Mouse (Mus musculus): ENCODE measurements around the gene Filip1. TPM values are rescaled to one million over a fixed set of nuclear protein-coding genes. Genes with fewer than 3 reads are reported as not detected.

Gene Filip1
- total and polyA plus RNA-seq, 3 experiments = not detected

DNA sequence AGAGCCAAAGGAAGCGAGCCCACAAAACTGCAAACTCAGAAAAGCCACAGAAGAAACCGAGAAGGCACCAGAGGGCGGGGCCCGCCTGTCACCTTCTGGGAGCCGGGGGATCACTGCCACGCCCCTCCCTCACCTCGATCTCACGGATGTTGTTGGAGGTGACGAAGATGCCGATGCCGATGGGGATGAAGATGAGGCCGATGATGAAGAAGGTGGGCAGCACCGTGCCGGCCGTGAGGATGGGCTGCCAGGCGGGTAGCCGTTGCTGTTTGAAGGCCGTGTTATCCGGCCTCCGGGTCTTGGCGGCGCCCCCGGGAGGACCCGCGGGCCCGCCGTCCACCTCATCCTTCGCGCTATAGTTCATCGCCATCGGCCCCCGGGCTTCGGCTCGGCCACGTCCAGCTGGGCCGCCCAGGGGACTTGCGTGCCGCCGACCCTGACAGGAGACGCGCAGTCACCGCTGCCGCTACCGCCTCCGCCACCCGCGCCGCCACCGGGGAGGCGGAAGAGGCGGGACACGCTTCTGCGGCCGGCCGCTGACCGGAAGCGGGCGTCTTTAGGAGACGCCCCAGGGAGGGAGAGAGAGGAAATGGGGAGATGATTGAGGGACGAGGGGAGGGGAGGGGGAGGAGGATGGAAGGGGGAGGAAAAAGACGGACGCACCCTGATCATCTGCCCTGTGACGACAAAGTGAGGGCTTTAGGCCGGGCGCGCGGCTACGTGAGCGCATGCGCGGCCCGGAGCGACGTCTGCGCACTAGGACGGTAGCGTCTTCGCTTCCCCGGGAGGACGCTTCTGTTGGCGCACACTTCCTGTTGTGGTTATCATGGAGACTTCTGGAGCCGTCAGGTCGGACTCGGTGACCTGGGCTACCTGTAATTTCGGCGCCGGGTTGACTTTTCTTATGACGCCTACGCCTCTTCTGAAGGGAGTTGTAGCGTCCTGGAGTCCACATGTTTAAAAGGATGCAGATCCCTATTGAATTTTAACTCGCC lies 219.5 kb downstream of the Filip1 start, which contains the start of gene Tmem30a:
Gene Tmem30a, minus strand, starts transcription at position 667 of the 995 bp plus-strand sequence.
- peaks cover 0 to 30% of the 10 kb centered on the region in 2 experiments; a peak in 2 of 4 replicates for H3K36me3 ChIP-seq (ENCODE audit: control insufficient read depth in 1 of 2, insufficient read depth in 2 of 2, low read length in 2 of 2)
- H3K4me1 ChIP-seq (ENCODE audit: control insufficient read depth in 1 of 2, insufficient read depth in 2 of 2, low read length in 2 of 2) = peaks cover 11 to 12% of the 10 kb centered on the region in 2 experiments
- peak within 1 kb of the TSS; percentile 91 to 97 for H3K4me3 ChIP-seq (ENCODE audit: control insufficient read depth in 1 of 2, insufficient read depth in 1 of 2, low read depth in 2 of 2, low read length in 2 of 2)
- DNase-seq (ENCODE audit: low read depth, low spot score) = peak; percentile 98
- TF ChIP-seq POLR2A (IDR thresholded peaks at IDR 0.05; ENCODE audit: control insufficient read depth in 1 of 2, insufficient read depth in 1 of 2, low read depth in 1 of 2, low read length in 2 of 2, poor library complexity in 1 of 2) (peak; percentile 45 to 92), ZC3H11A (IDR thresholded peaks at IDR 0.05; ENCODE audit: low read depth, low read length) (no peak), SIN3A (IDR thresholded peaks at IDR 0.05; ENCODE audit: low read length) (peak; percentile 82), ZNF384 (IDR thresholded peaks at IDR 0.05; ENCODE audit: low read depth, low read length) (no peak), USF2 (IDR thresholded peaks at IDR 0.05; ENCODE audit: borderline replicate concordance in 1 of 2, insufficient read depth in 1 of 2, low read depth in 1 of 2, low read length in 2 of 2) (no peak), NELFE (IDR thresholded peaks at IDR 0.05; ENCODE audit: low read depth, low read length) (peak; percentile 95), ETS1 (IDR thresholded peaks at IDR 0.05; ENCODE audit: low read depth, low read length) (peak; percentile 31; the same call in 1 of the 2 replicates), E2F4 (IDR thresholded peaks at IDR 0.05; ENCODE audit: borderline replicate concordance, low read depth, low read length) (no peak; the same call in 1 of the 2 replicates), MXI1 (IDR thresholded peaks at IDR 0.05; ENCODE audit: low read depth, low read length) (0 out of 2 replicates have a peak, but pooled peaks have one; percentile 14), MYB (IDR thresholded peaks at IDR 0.05; ENCODE audit: low read depth, low read length) (peak; percentile 45; the same call in 1 of the 2 replicates), MAFK (IDR thresholded peaks at IDR 0.05; ENCODE audit: borderline replicate concordance, low read depth, low read length) (0 out of 2 replicates have a peak, but pooled peaks have one; percentile 27), BHLHE40 (IDR thresholded peaks at IDR 0.05; ENCODE audit: borderline replicate concordance, low read depth, low read length) (no peak), MYC (IDR thresholded peaks at IDR 0.05; ENCODE audit: low read depth, low read length) (no peak), ELF1 (IDR thresholded peaks at IDR 0.05; ENCODE audit: low read depth, low read length) (peak; percentile 75), CHD1 (IDR thresholded peaks at IDR 0.05; ENCODE audit: low read depth, low read length) (no peak; the same call in 1 of the 2 replicates), UBTF (IDR thresholded peaks at IDR 0.05; ENCODE audit: borderline replicate concordance, insufficient read depth, low read depth, low read length) (0 out of 2 replicates have a peak, but pooled peaks have one; percentile 26), SMC3 (IDR thresholded peaks at IDR 0.05; ENCODE audit: low read depth, low read length) (no peak), CHD2 (IDR thresholded peaks at IDR 0.05; ENCODE audit: low read length) (no peak), MEF2A (IDR thresholded peaks at IDR 0.05; ENCODE audit: extremely low read depth, insufficient replicate concordance, low read depth, low read length, poor library complexity, severe bottlenecking) (no peak), RCOR1 (IDR thresholded peaks at IDR 0.05; ENCODE audit: low read depth, low read length) (no peak), USF1 (IDR thresholded peaks at IDR 0.05; ENCODE audit: low read depth, low read length) (peak; percentile 71), JUND (IDR thresholded peaks at IDR 0.05; ENCODE audit: low read depth, low read length) (no peak), KAT2A (conservative IDR thresholded peaks at IDR 0.05; ENCODE audit: low read depth, low read length) (peak; percentile 57; the same call in 1 of the 2 replicates), ZMIZ1 (IDR thresholded peaks at IDR 0.05; ENCODE audit: low read depth, low read length) (peak; percentile 91; the same call in 1 of the 2 replicates), TCF12 (IDR thresholded peaks at IDR 0.05; ENCODE audit: low read depth, low read length) (peak; percentile 68), NRF1 (IDR thresholded peaks at IDR 0.05; ENCODE audit: insufficient read depth, low read depth, low read length, poor library complexity, severe bottlenecking) (peak; percentile 94), TBP (IDR thresholded peaks at IDR 0.05; ENCODE audit: low read depth, low read length) (peak; percentile 87), RAD21 (IDR thresholded peaks at IDR 0.05; ENCODE audit: low read depth, low read length) (no peak), GABPA (IDR thresholded peaks at IDR 0.05; ENCODE audit: low read depth, low read length) (no peak), HCFC1 (IDR thresholded peaks at IDR 0.05; ENCODE audit: low read depth, low read length) (peak; percentile 88), MAX (IDR thresholded peaks at IDR 0.05; ENCODE audit: low read length) (peak; percentile 51), GATA1 (IDR thresholded peaks at IDR 0.05; ENCODE audit: low read depth, low read length) (0 out of 2 replicates have a peak, but pooled peaks have one; percentile 3), POLR2AphosphoS2 (IDR thresholded peaks at IDR 0.05; ENCODE audit: low read length) (peak; percentile 86; the same call in 1 of the 2 replicates), MAZ (IDR thresholded peaks at IDR 0.05; ENCODE audit: low read depth, low read length) (peak; percentile 69; the same call in 1 of the 2 replicates)
- peaks cover 33% of the 10 kb centered on the region for H3K79me2 ChIP-seq (ENCODE audit: control insufficient read depth, insufficient read depth, low read length, poor library complexity)
- peak within 1 kb of the TSS; percentile 94 for H3K27ac ChIP-seq (ENCODE audit: control insufficient read depth, low read depth, low read length)
- H3K9me3 ChIP-seq (replicated peaks; ENCODE audit: insufficient read depth, low read length) = no peaks in the 10 kb centered on the region
- H3K9ac ChIP-seq (ENCODE audit: control insufficient read depth, low read depth, low read length, poor library complexity, severe bottlenecking) = peak within 1 kb of the TSS; percentile 96
- no peaks in the 10 kb centered on the region for H3K27me3 ChIP-seq (ENCODE audit: control insufficient read depth in 1 of 2, insufficient read depth in 2 of 2, low read length in 2 of 2)

Data from MEL (cell line).